Mouse (Mus musculus): Measurements from ENCODE around the gene Cib4. TPM values are rescaled to one million over a fixed set of nuclear protein-coding genes. Genes with fewer than 3 reads are reported as not detected.

The Cib4 gene
- polyA plus RNA-seq, 1 experiment = not detected

DNA sequence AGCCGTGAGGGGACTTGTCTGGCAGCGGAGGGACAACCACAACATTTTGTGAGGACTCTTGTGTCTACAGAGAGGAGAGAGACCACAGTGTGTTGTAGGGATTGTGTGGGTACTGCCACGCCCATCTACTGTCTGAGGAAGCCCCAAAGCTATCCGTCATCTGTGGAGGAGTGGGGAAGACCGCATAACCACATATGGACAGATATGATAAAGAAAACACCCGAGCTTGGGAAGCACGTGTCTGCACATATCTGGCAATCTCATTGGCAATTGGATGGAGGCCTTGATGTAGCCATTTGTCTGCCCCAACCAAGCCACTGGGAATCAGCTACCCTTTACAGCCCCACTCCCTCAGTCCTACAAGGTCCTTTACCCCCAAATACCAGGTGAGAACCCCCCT lies 30.6 kb upstream of the Cib4 start:
- DNase-seq (ENCODE audit: low read depth, low spot score) = no peak
- WGBS = 77% methylated on average over 7 of the region's 7 CpGs

DNA sequence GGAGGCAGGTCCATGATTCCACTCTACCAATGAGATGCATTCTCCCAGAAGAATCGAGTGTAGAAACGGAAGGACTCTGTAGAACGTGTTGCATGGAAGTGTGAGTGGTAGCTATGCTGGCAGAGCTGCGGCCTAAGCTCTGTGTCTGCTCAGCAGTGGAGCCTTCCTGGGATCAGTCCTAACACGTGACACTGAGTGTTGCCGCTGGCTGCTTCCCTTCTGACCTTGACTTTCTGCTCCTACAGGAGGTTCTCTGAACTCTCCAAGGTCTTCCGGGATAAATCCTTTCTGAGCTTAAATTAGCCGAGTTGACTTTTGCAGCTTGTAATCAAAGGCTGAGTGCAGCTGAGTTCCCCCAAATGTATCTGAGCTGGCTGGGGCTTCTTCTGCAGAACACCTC lies 28.7 kb upstream of the Cib4 start:
- 83% methylated on average over 8 of the region's 8 CpGs for WGBS

DNA sequence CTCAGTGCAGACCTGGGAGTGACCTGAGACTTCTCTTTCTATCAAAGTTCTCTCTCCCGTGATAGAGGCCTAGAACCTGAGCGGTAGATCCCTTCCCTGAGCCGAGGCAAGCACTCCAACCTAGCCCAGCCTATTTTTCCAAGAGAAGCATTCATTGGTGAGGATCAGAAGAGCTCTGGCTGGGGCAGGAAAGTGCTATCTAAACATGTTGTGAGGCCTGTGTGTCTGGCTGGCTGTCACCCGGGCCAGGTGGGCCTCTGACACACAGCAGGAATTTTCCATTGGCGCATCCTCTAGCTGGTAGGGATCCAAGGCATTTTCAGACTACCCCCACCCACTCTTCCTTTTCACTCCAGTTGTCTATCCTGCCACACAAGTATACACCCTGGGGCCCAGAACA lies 26.2 kb upstream of the Cib4 start:
- no peak for DNase-seq (ENCODE audit: low read depth, low spot score)
- WGBS = 53% methylated on average over 5 of the region's 5 CpGs

More for the DNA sequence above, 28.7 kb upstream of the Cib4 start:
- no peak for DNase-seq (ENCODE audit: low read depth, low spot score)

DNA sequence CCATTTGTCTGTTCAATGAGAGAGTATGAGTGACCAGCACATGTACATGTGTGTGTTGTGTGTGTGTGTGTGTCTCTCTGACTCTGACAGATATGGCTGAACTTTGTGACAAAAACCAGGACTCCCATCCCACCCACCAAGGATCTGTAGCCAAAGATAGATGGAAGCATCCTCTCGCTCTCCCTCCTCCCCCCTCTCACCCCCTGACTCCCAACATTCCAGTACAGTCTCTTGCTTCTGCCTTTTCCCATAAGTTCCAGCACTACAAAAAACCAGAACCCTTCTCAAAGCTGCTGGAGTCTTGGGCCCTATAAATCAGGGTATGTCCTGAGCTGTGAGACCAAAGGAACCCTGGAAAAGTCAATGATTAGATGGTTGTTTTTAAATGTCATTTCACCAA lies 22.8 kb upstream of the Cib4 start:
- WGBS = 83% methylated on average over 1 of the region's 1 CpGs
- no peak for DNase-seq (ENCODE audit: low read depth, low spot score)

DNA sequence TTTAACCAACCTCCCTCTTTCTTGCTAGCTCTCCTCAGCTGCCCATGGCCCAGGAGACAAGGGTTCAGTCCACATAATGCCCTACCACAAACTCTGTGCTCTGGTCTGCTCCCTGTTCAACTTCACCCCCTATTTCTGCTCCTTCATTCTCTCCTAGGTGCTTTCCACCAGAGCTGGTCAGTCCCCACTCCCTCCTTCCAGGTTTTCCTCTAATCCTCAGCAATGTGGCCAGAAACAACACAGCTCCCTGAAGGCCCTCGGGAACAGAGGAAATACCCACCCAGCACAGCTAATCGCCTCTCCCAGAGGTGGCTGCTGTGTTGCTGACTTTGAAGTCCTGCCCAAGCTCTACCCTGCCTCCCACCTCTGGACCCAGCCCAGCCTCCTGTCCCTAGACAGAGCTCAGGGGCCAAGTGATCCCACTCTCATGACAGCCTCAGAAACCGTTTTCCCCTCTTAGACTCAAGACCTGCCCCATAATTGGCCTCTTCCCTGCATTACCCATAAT lies 14.4 kb upstream of the Cib4 start:
- DNase-seq (ENCODE audit: low read depth, low spot score) = no peak
- 33% methylated on average over 3 of the region's 3 CpGs for WGBS

DNA sequence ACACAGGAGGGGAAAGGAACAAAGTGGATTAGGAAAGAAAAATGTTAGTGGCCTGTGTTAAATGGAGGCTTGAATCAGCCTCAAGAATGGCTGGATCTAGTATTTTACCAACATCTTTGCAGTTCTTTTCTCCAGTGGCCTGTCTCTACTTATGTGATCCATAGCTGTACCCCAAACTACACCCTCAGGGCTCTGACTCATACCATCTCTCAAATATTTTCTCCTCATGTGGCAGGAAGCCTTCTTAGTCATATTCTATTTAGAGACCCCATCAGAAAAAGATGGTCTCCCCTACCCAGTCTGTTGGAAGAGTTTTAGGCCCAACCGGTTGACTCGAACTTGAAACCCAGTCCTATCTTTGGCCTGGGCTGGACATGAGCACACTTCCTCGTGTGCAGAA lies 13.8 kb upstream of the Cib4 start:
- DNase-seq (ENCODE audit: low read depth, low spot score) = no peak
- WGBS = 82% methylated on average over 3 of the region's 3 CpGs

DNA sequence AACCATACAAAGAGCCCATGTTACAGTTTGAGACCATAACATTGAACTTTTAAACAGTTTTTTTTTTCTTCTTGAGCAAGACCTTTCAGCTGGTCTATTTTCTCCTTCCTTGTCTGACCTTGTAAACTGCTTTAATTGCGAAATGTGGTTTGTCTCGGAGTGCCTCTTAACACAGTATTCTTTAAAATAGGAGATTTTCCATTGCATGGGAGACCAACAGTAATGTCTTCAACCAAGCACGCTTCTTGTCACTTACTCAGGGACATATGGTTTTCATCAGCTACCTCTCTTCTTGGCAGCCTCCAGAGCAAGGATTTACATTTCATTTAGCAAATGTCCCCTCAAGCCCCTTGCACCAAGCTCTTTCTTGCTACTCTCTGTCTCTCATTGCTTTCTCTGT lies 10.6 kb upstream of the Cib4 start:
- DNase-seq (ENCODE audit: low read depth, low spot score) = no peak
- WGBS = 51% methylated on average over 3 of the region's 3 CpGs

DNA sequence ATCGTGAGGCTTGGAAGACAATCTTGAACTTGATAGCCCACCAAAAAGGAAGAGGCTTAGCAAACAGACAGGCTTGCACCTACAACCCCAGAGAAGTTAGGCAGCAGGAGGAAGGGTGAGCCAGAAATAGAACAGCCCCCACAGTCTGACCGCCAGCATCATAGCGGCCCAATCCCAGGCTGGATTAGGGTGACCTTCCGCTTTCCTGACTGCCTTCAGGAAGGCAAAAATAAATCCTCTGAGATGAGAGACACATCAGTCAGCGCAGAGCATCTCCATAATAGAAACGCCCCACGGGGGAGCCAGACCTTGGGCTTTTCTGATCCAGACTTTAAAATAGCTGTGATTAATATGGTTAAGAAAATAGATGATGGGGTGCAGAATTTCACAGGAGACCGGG lies 9.3 kb upstream of the Cib4 start:
- WGBS = 70% methylated on average over 8 of the region's 8 CpGs
- DNase-seq (ENCODE audit: low read depth, low spot score) = no peak

DNA sequence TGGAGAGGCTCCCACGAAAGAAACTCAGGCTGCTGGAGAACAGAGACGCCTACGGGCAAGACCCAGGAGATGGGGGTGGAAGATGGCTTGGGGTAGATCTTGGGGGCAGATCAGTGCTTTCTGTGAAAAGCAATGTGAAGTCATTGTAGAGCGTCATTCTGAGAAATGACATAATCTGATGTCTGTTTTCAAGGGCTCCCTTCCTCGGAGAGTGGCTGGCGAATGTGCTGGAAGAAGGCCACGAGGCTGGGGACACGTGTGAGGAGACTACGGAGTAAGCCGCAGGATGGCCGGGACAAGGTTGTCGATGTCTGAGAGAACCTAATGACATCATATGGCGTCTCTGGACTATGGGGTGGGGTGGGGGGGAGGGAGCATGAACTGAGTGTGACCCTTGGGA lies 8.3 kb upstream of the Cib4 start:
- 87% methylated on average over 13 of the region's 13 CpGs for WGBS
- no peak for DNase-seq (ENCODE audit: low read depth, low spot score)

DNA sequence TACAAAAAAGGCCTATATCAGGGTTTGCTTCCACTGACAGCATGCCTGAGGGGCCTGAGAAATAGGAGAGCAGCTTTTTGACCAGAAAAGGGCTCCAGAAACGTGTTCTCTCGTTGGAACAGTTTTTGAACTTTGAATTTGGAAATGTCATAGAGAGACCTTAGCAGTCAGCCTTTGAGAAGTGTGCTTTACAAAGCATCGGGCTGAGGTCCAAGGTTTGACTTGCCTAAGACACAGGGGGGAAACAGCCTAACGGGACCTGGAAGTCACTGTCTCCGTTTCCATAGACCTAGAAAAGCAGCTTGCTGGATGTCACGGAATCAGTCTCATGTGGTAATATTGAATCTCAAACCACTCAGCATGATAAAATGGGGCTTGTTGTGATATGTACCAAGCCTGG lies 6.4 kb upstream of the Cib4 start:
- WGBS = 76% methylated on average over 6 of the region's 6 CpGs
- DNase-seq (ENCODE audit: low read depth, low spot score) = no peak

DNA sequence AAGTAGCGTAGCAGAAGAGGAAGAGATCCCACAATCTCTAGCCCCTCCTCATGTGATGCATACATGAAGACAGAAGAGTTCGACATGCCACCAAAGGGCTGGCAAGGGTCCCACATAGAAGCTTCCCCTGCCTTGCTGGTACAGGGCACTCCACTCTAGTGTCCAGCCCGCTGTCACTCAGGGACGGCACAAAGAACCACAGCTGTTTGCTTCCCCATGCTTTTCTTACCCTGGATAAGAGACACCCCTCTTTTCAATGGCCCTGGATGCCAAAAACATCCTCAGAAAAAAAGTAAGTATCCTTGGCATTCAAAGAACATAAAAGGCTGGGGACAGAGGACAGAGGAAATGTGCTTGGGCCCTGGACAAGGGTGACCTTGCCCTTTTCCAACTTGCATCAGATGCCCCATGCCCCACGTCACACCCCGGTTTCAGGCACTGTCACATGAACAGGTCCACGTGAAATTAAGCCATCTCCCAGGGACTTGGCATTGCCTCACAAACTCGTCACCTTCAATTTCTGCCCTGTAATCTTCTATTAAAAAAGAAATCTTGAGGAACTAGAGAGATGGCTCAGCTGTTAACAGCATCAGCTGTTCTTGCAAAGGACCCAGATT lies 5.5 kb upstream of the Cib4 start:
- DNase-seq (ENCODE audit: low read depth, low spot score) = no peak
- WGBS = 82% methylated on average over 8 of the region's 8 CpGs

DNA sequence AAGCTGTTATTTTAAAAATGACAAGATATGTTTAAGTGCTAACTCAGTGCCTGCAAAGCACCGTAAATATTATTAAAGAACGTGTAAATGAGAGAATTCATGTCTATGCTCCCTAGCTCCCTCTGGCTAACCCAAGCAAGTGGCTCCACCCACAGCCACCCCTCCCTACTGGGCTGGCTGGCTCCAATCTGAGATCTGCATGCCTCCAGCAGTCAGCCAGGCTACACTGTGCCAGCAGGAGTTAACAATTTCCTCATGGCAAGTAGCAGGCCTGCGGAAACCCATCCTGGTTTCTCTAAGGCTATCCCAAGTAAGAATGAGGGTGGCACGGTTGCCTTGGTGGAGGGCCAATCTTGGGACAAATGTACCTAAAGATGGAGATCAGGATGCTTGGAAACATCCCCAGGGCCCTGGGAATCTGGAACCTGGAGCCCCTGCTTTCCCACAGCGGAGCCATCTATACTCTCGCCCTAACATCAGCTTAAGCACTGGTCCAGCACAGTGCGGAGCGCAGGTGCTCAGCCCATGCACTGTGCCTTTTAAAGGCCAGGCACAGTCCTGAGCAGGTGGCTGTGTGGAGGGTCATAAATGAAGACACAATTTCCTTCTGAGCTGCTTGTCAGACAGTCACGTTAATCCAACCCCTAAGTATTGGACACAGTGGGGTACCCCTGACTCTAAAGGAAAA lies 4.8 kb upstream of the Cib4 start:
- DNase-seq (ENCODE audit: low read depth, low spot score) = no peak
- 55% methylated on average over 9 of the region's 9 CpGs for WGBS

DNA sequence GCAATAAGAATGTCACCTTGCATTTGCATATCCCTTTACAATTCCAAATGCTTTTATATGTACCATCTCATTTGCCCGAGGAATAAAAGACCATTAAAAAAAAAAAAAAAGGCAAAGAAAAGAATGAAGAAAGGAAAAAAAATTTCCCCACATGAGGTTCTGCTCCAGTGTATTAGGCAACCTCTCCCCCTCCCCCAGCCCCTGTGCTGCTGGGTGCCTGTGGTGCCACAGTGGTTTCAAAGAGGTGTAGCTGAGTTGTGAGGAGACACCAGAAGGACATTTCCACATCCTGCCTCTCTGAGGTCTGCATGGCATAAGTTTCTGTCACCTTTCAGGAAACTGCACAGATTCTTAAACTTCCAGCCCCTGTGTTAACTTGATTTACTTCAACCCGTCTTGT lies 3.0 kb upstream of the Cib4 start:
- no peak for DNase-seq (ENCODE audit: low read depth, low spot score)
- 70% methylated on average over 2 of the region's 2 CpGs for WGBS

DNA sequence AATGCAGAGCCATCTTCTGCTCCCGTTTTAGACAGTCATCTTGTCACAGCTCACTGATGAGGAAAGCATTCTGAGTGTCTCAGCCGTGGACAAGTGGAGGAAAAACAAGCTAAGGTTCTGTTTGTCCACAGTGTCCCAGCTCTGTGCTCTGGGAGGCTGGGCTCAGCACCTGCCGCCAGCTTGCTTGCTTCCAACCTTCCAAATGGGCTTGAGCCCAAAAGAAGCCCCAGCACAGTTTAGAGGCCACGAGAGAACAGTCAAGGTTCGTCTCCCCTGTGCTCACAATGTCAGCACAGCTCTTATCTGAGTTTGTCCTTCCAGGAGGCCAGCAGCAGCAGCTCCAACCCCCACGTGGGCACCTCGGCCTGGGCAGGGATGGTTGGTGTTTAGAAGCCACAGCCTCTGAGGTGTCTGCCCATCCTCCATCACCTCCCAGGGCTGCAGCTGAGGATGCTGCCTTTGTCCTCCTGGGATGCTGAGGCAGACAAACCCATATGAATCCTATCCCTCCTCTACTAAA lies 9.5 kb downstream of the Cib4 start:
- 46% methylated on average over 7 of the region's 7 CpGs for WGBS
- DNase-seq (ENCODE audit: low read depth, low spot score) = no peak

DNA sequence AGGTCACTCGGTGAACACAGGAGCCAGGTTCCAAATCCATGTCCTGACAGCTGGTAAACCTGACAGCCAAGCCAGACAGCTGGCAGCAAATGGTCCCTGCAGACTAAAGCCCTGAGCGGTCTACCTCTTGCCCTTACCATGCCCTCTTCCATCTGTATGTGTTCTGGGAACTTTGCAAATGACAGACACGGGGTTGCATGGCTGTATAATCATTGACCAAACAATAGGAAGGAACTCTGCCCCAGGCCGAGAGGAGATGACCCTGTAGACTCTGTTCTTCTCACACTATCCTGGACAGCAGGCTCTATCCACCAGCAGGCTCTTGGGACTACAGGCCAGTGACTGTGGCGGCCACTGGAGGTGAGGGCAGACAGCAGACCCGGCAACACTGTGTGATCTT lies 11.0 kb downstream of the Cib4 start:
- DNase-seq (ENCODE audit: low read depth, low spot score) = no peak
- 57% methylated on average over 6 of the region's 6 CpGs for WGBS

DNA sequence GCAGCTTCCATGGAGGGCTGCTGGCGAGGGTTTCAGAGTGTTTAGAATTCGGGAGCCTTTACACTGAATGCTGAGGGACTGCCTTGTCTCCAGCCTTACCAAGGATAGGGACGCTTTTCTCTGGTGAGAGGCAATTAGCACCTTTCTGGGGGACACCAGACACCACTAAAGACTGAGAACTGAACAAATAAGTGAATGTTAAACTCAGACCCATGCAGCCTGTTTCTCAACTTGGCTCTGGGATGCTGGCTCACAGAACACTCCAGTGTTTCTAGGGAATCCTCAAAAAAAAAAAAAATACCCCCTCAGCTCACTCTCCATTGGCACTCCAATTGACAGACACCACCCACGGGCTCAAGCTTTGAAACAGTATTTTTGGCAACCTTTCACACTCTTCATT lies 16.7 kb downstream of the Cib4 start:
- no peak for DNase-seq (ENCODE audit: low read depth, low spot score)

DNA sequence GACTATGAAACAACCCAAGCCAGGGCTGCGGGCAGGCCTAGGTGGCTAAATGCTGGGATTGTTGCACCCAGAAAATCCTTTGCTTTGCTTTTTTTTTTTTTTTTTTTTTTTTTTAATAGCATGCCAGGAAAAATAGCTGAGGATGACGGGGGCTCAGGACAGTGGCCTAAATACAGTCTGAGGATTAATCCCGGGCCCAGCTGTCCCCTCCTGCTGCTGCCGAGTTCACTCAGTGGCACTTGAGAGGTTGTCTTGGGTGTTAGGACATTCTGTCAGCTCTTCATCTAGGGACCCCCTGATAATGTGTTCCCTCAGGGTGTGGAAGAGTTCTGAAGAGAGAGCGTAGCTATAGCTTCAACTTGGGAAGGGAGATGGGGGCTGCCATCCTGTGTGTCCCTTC lies 18.5 kb downstream of the Cib4 start:
- no peak for DNase-seq (ENCODE audit: low read depth, low spot score)
- WGBS = 76% methylated on average over 5 of the region's 5 CpGs

More for the DNA sequence above, 16.7 kb downstream of the Cib4 start:
- WGBS = 44% methylated on average over 4 of the region's 4 CpGs

DNA sequence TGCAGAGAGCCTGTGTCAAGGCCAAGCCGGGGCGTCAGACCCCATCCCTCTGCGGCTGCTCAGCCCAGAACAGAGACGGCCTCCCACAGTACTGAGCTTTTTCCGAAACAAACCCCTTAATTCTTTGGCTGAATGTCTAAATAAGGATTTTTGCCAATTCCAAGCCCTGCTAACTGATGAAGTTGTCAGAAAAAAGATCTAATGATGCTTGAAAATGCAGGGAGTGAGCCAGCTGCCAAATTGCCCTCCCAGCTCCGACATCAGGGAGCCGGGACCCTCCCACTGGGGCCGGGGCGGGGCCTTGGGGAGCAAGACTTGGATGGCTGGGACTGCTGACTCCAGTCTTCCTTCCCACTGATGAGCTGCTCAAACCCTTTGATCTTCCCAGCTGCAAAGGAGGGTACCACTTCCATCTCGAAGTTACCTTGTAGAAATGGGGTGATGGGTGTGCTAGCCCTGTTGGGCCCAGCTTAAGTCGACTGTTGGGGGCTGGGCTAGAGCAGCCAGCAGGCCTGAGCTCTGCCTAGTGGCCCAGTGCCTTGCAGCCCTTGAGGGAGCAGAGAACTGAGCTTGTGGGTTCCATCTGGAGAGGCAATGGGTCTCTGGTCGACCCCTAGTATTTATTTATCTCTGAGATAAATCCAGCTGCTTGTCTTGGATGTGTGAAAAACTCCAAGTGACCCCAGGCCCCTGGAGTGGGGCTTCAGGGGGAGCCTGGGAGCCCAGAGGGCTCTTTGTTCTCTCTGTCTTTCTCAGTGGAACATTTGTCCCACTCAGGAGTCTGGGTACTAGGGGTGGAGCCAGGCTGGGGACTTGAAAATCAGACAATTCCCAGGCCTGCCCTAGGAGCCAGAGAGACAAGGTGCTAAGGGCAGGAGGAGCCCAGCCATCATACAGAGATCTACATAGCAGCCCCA lies 19.5 kb downstream of the Cib4 start:
- no peak for DNase-seq (ENCODE audit: low read depth, low spot score)
- WGBS = 29% methylated on average over 12 of the region's 12 CpGs

DNA sequence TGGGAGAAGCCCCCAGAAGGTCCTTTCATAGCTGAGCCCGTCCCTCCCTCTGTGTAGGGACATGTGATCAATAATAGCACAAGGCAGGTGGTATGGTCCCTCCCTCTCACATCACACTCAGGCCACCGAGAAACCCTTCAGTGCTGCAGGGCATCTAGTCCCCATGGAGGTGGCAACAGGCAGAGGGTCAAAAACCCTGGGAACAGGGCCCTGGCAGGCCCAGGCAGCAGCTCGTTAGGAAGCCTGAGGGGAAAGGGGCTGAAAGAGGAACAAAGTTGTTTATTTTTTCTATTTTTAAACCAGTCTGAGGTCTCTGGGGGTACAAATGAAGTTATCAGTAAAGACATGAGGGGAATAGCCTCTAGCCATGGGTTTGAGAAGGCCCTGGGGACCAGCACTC lies 21.4 kb downstream of the Cib4 start:
- 48% methylated on average over 3 of the region's 3 CpGs for WGBS
- no peak for DNase-seq (ENCODE audit: low read depth, low spot score)

DNA sequence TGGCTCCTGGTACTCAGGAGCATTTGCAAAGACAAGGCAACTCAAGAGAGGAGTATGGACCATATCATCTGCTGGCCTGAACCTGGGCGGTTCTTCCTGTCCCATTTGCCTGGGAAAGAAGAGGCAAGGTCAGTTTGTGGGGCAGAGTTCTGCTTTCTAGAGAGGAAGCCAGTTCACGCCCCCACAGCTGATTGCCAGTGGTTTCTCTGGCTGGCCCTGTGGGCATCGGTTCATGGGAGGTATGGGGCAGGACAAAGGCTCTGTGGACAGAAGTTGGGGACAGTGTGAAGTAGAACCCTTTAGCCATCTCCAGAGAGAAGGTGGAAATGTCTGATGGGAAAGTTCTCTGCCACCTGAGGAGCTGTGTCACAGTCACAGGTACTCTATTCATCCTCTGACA lies 22.5 kb downstream of the Cib4 start:
- no peak for DNase-seq (ENCODE audit: low read depth, low spot score)
- 77% methylated on average over 3 of the region's 3 CpGs for WGBS

Data from large intestine, adult 2 months (tissue).